Mouse (Mus musculus) testis, adult 2 months (tissue): ENCODE results near the gene Snd1.

ENCODE experiments used
- CTCF ChIP-seq: fragments of 200-500 bp; IDR thresholded peaks from 2 replicates; pipeline ENCODE4 v1.5.1; 2012; ENCODE audit warnings: low read depth, mild to moderate bottlenecking, inconsistent platforms, low read length, moderate library complexity; ENCODE audit not compliant: control insufficient read depth, insufficient read depth, insufficient replicate concordance
- POLR2A ChIP-seq: fragments of 200-500 bp; IDR thresholded peaks from 2 replicates; pipeline ENCODE4 v1.6.1; 2012; ENCODE audit warnings: low read depth, mild to moderate bottlenecking, inconsistent platforms, low read length, moderate library complexity; ENCODE audit not compliant: control insufficient read depth

- TF ChIP-seq POLR2A (no peak), CTCF (no peak)
Measured at GRCm38 (mm10) chr6:28879315-28879714, 404.4 kb downstream of the Snd1 start.
